Mouse (Mus musculus) kidney, adult 2 months (tissue): ENCODE data around the gene Mtch2.

Experiments
- CTCF ChIP-seq: fragments of 200-500 bp; conservative IDR thresholded peaks from 2 replicates; pipeline ENCODE4 v1.5.1; 2011; ENCODE audit warnings: low read depth, mild to moderate bottlenecking, control low read depth, low read length, moderate library complexity, mixed read lengths; ENCODE audit not compliant: insufficient read depth, insufficient read length
- POLR2A ChIP-seq: fragments of 200-500 bp; IDR thresholded peaks from one replicate; pipeline ENCODE4 v1.6.1; 2011; ENCODE audit warnings: low read depth, low read length, control low read depth

DNA sequence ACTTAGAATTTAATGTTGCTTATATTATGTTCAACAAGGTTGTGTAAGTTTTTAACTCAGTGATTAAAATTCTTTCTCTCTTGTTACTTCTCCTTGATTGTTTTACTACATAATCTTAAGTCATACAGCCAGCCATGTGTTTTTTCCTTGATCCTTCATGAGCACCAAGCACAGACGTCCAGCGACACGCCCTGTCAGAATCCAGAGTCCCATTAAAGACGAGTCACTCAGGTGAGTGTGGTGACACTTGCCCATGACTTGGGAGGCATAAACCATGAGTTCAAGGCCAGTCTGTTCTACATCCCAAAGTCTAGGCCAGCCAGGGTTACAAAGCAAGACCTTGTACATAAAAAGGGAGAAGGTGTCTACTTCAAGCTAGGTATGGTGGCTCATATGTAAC lies 30.8 kb upstream of the Mtch2 start:
- no peak for TF ChIP-seq CTCF
- no peak for TF ChIP-seq POLR2A
